In genomic region chr8:4252934-4253841, GRCm38 (mm10) we compare ENCODE assay signal across 8 mouse cellular contexts. TPM values are rescaled to one million over a fixed set of nuclear protein-coding genes. Genes with fewer than 3 reads are reported as not detected.
DNase-seq lines count a peak whose midpoint lies in the region; ATAC-seq and TF ChIP-seq lines count a peak whose summit lies in the region.

Snapc2 (plus strand) TSS chr8:4253080.

- peak within 1 kb of the TSS; percentile 76 for H3K4me2 ChIP-seq in embryonic facial prominence, embryonic 13.5 days
- peak within 1 kb of the TSS; percentile 76 for H3K4me2 ChIP-seq in limb, embryonic 14.5 days (replicated peaks; ENCODE audit: low read depth, low read length, severe bottlenecking)
- H3K4me2 ChIP-seq in midbrain, postnatal 0 days (ENCODE audit: low read depth, low read length, poor library complexity, severe bottlenecking): peak within 1 kb of the TSS; percentile 68

- peak within 1 kb of the TSS; percentile 79 for H3K4me3 ChIP-seq in embryonic facial prominence, embryonic 13.5 days
- peak within 1 kb of the TSS; percentile 88 for H3K4me3 ChIP-seq in heart, adult 2 months
- H3K4me3 ChIP-seq in limb, embryonic 14.5 days (replicated peaks; ENCODE audit: low read length): peak within 1 kb of the TSS; percentile 86
- H3K4me3 ChIP-seq in midbrain, postnatal 0 days (ENCODE audit: low read depth, low read length): peak within 1 kb of the TSS; percentile 65

- 0 out of 2 replicates have a peak, but pooled peaks have one; percentile 25 for TF ChIP-seq EP300 in heart, adult 2 months (IDR thresholded peaks at IDR 0.05; ENCODE audit: insufficient read depth, low read depth, low read length)

- H3K9me3 ChIP-seq in embryonic facial prominence, embryonic 13.5 days: no peaks in the 10 kb centered on the region
- no peaks in the 10 kb centered on the region for H3K9me3 ChIP-seq in limb, embryonic 14.5 days (ENCODE audit: control insufficient read depth, low read length)
- no peaks in the 10 kb centered on the region for H3K9me3 ChIP-seq in midbrain, postnatal 0 days (ENCODE audit: low read length)

- no peaks in the 10 kb centered on the region; the same call in 1 of the 2 replicates for H3K27me3 ChIP-seq in embryonic facial prominence, embryonic 13.5 days
- H3K27me3 ChIP-seq in heart, adult 2 months (ENCODE audit: control insufficient read depth, insufficient read depth, low read length): no peaks in the 10 kb centered on the region
- H3K27me3 ChIP-seq in limb, embryonic 14.5 days (ENCODE audit: control insufficient read depth, insufficient read depth, low read length): no peaks in the 10 kb centered on the region
- no peaks in the 10 kb centered on the region for H3K27me3 ChIP-seq in midbrain, postnatal 0 days (ENCODE audit: insufficient read depth, low read length)

- intact Hi-C loops in heart, adult 2 months (cut with DNase I): loop anchor here (1.0 to 5.0 kb wide), 5 partner anchors 14 to 340 kb away; no protein-coding TSS in a partner anchor

- 0 out of 2 replicates have a peak, but pooled peaks cover 2% of the 10 kb centered on the region for H3K79me2 ChIP-seq in heart, adult 2 months (replicated peaks; ENCODE audit: control insufficient read depth, insufficient read depth, low read length)

- peak within 1 kb of the TSS; percentile 95 for H3K27ac ChIP-seq in embryonic facial prominence, embryonic 13.5 days
- H3K27ac ChIP-seq in heart, adult 2 months: peak within 1 kb of the TSS; percentile 86
- H3K27ac ChIP-seq in limb, embryonic 14.5 days (replicated peaks; ENCODE audit: low read depth, low read length): peak within 1 kb of the TSS; percentile 86
- H3K27ac ChIP-seq in midbrain, postnatal 0 days (ENCODE audit: low read depth, low read length): peak within 1 kb of the TSS; percentile 87

- TF ChIP-seq CTCF in heart, adult 2 months (IDR thresholded peaks at IDR 0.05): no peak
- no peak for TF ChIP-seq CTCF in midbrain, postnatal 0 days (IDR thresholded peaks at IDR 0.05)

- WGBS in embryonic facial prominence, embryonic 13.5 days: under 1% methylated on average over 69 of the region's 69 CpGs
- under 1% methylated on average over 69 of the region's 69 CpGs for WGBS in heart, adult 2 months
- 2% methylated on average over 68 of the region's 69 CpGs for WGBS in limb, embryonic 14.5 days
- under 1% methylated on average over 69 of the region's 69 CpGs for WGBS in midbrain, postnatal 0 days

- peaks cover 53% of the 10 kb centered on the region for H3K36me3 ChIP-seq in embryonic facial prominence, embryonic 13.5 days
- no peaks in the 10 kb centered on the region for H3K36me3 ChIP-seq in heart, adult 2 months (ENCODE audit: control insufficient read depth, insufficient read depth, low read length)
- peaks cover 31% of the 10 kb centered on the region for H3K36me3 ChIP-seq in limb, embryonic 14.5 days (ENCODE audit: control insufficient read depth, insufficient read depth, low read length)
- H3K36me3 ChIP-seq in midbrain, postnatal 0 days (ENCODE audit: insufficient read depth, low read length): peaks cover 25% of the 10 kb centered on the region

- peaks cover 52% of the 10 kb centered on the region for H3K4me1 ChIP-seq in embryonic facial prominence, embryonic 13.5 days
- H3K4me1 ChIP-seq in heart, adult 2 months (ENCODE audit: control insufficient read depth, insufficient read depth, low read length): peaks cover 5% of the 10 kb centered on the region
- H3K4me1 ChIP-seq in limb, embryonic 14.5 days (ENCODE audit: control insufficient read depth, insufficient read depth, low read length): peaks cover 32% of the 10 kb centered on the region
- peaks cover 10% of the 10 kb centered on the region for H3K4me1 ChIP-seq in midbrain, postnatal 0 days (ENCODE audit: insufficient read depth, low read length)

- peak; percentile 94 for DNase-seq in 3134 (ENCODE audit: extremely low read depth, insufficient read length, low spot score)
- DNase-seq in adrenal gland, postnatal 36 days: peak; percentile 97 to 99
- peak; percentile 97 to 98 for DNase-seq in heart, adult 2 months
- DNase-seq in kidney, adult 9 months: peak; percentile 97
- DNase-seq in limb, embryonic 14.5 days (ENCODE audit: low spot score): peak; percentile 95
- DNase-seq in midbrain, postnatal 0 days (ENCODE audit: low spot score): peak; percentile 97
- DNase-seq in spleen, postnatal 14 days (ENCODE audit: low spot score in 2 of 2): peak; percentile 91 to 94

- H3K9ac ChIP-seq in embryonic facial prominence, embryonic 13.5 days: peak within 1 kb of the TSS; percentile 89
- H3K9ac ChIP-seq in heart, adult 2 months (ENCODE audit: low read depth, low read length): peak within 1 kb of the TSS; percentile 91
- H3K9ac ChIP-seq in limb, embryonic 14.5 days (ENCODE audit: low read depth, low read length, severe bottlenecking): peak within 1 kb of the TSS; percentile 85
- peak within 1 kb of the TSS; percentile 79 for H3K9ac ChIP-seq in midbrain, postnatal 0 days (replicated peaks; ENCODE audit: low read length, poor library complexity, severe bottlenecking)

- peak; percentile 65 for TF ChIP-seq POLR2A in heart, adult 2 months (IDR thresholded peaks at IDR 0.05; ENCODE audit: insufficient read depth, low read depth, low read length)
- peak; percentile 57; the same call in 1 of the 2 replicates for TF ChIP-seq POLR2A in limb, embryonic 14.5 days (IDR thresholded peaks at IDR 0.05; ENCODE audit: borderline replicate concordance, extremely low read depth, insufficient read depth, insufficient read length)

- peak; percentile 87 for ATAC-seq in embryonic facial prominence, embryonic 13.5 days (ENCODE audit: insufficient number of reproducible peaks, insufficient read depth, low FRiP score, low TSS enrichment, low read depth)
- ATAC-seq in limb, embryonic 14.5 days (ENCODE audit: low FRiP score, low read depth): peak; percentile 92
- peak; percentile 88 for ATAC-seq in midbrain, postnatal 0 days (ENCODE audit: low FRiP score)

RNA-seq across cellular contexts. Expression of gene Snapc2, which starts in this region (rescaled TPM):
- total RNA-seq in adrenal gland, postnatal 36 days (2021): 10 to 100 TPM; 25.6 to 32.1 TPM
- polyA plus RNA-seq in embryonic facial prominence, embryonic 13.5 days (2015; fragmentation: Nextera tagmentation; extraction: Ambion mirVana): 56.1 and 65.7 TPM in 2 replicates
- 10 to 100 TPM; 14.7 to 16.2 TPM for total RNA-seq in heart, adult 2 months (2021)
- polyA plus RNA-seq in heart, adult 2 months (2012; rRNA removed): 18.5 and 38.1 TPM in 2 replicates
- 52.6 and 61.4 TPM in 2 replicates for polyA plus RNA-seq in limb, embryonic 14.5 days (2012; rRNA removed)
- polyA plus RNA-seq in limb, embryonic 14.5 days (2014; fragmentation: Nextera tagmentation; extraction: Ambion mirVana): 50.6 and 55.8 TPM in 2 replicates
- 60.4 and 74.3 TPM in 2 replicates for total RNA-seq in midbrain, postnatal 0 days (2014; rRNA removed)
- polyA plus RNA-seq in midbrain, postnatal 0 days (2015; fragmentation: Nextera tagmentation; extraction: Ambion mirVana): 64.8 and 68.1 TPM in 2 replicates

Comparison
In these comparisons a context has a peak if more than half of its experiments do, and no peak if none do; other contexts are left out.
1. Peak in every context shown above with its lines: DNase-seq, ATAC-seq, H3K4me3 ChIP-seq and H3K27ac ChIP-seq.